Mouse (Mus musculus): ENCODE results near the gene Rab6b. TPM values are rescaled to one million over a fixed set of nuclear protein-coding genes. Genes with fewer than 3 reads are reported as not detected.

Gene Rab6b
- total and polyA plus RNA-seq, 3 experiments, result 0.04 to 0.19 TPM; not detected in 1

DNA sequence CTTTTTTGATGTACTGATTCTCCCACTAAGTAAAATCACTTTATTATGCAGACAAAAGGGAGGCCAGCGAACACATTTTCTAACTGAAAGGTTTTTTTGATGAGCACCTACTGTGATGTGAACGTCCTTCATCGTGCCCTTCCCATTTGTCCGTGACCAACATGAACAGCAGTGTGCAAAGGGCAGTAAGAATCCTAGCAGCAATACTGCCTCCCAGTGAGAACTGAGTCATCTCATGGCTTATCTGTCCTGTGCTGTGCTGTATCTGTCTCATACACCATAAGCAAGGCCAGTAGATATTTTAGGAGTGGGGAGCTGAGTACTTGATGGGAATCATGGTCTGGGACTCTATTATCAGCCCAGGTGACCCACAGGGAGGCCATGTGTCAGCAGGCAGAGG is 76.8 kb downstream of the Rab6b start:
- Histone ChIP-seq H3K27me3 (replicated peaks) (no peaks in the 10 kb centered on the region), H3K9me3 (replicated peaks; ENCODE audit: low read length) (no peaks in the 10 kb centered on the region), H3K4me1 (ENCODE audit: control insufficient read depth in 1 of 2, insufficient read depth in 2 of 2) (no peaks in the 10 kb centered on the region), H3K36me3 (replicated peaks in 1 of 2; ENCODE audit: control insufficient read depth in 1 of 2, insufficient read depth in 1 of 2, low read length in 1 of 2) (peaks cover 37 to 59% of the 10 kb centered on the region in 2 experiments), H3K27ac (ENCODE audit: insufficient read depth, low read depth) (no peak overlapping the region), H3K9ac (ENCODE audit: insufficient read depth, low read depth) (no peak overlapping the region), H3K4me3 (replicated peaks in 1 of 3; ENCODE audit: low read depth in 2 of 3, low read length in 2 of 3, poor library complexity in 1 of 3) (no peak overlapping the region), H3K79me2 (replicated peaks; ENCODE audit: control insufficient read depth, extremely low read depth, insufficient read depth, poor library complexity, severe bottlenecking) (no peaks in the 10 kb centered on the region; the same call in 1 of the 2 replicates), H3K4me2 (ENCODE audit: insufficient read depth, low read depth, poor library complexity, severe bottlenecking) (no peak overlapping the region)
- dilution Hi-C loops (cut with MboI; ENCODE audit: extremely low pct_ligation_motif_present, extremely low pct_unique_long_range_greater_than_20kb, low sequenced_read_pairs), result no loop called here
- no peak for DNase-seq (ENCODE audit: extremely low read depth)
- no peak for TF ChIP-seq ZKSCAN1 (IDR thresholded peaks at IDR 0.05; ENCODE audit: borderline replicate concordance, low read depth, low read length)
- TF ChIP-seq ZMIZ1 (IDR thresholded peaks at IDR 0.05; ENCODE audit: low read depth, low read length), result no peak
- no peak for TF ChIP-seq JUN (IDR thresholded peaks at IDR 0.05; ENCODE audit: insufficient read depth, low read depth, low read length)
- no peak for TF ChIP-seq RAD21 (IDR thresholded peaks at IDR 0.05; ENCODE audit: low read depth, low read length)
- no peak for TF ChIP-seq NELFE (IDR thresholded peaks at IDR 0.05; ENCODE audit: low read depth, low read length)
- TF ChIP-seq CHD1 (IDR thresholded peaks at IDR 0.05; ENCODE audit: low read depth, low read length), result no peak
- no peak for TF ChIP-seq USF1 (IDR thresholded peaks at IDR 0.05; ENCODE audit: low read depth, low read length)
- TF ChIP-seq MEF2A (IDR thresholded peaks at IDR 0.05; ENCODE audit: borderline replicate concordance, low read depth, low read length), result no peak
- in situ Hi-C loops (cut with MboI; ENCODE audit: low pct_ligation_motif_present, low pct_unique_long_range_greater_than_20kb, low sequenced_read_pairs), result no loop called here

DNA sequence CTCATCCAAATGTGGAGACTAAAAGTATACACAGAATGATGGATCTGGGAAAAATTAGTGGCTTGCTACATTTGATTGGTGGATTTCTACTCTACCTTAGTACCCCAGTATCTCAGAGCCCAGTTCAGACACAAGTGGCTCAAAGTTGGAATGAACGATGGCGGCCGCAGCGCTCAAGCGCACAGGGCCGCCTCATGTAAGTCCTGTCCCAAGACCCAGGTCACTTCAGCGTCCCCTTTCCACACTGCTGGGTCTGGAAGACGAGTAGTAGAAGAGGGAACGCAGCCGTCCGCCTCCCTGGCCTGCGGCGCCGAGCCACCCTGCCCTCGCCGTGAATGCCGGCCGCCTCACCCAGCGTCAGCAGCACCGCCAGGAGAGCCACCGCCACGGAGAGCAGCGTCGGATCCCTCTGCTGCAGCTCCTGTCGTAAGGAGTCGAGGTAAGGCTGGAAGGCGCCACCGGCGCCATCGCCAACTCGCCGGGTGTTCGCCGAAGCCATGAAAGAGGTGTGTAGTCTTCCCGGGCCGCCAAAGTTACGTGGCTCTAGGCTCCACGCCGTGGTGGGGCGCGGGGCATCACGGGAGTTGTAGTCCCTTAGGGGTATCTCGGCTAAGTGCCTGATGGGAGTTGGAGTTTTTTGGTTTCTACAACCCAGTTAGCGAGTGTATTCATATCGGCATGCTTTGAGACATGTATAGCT is 90.1 kb downstream of the Rab6b start, which contains the start of gene Srprb:
TSS of gene Srprb (minus strand) at position 577 of the 700 bp plus-strand sequence.
- H3K27me3 ChIP-seq (replicated peaks), result no peaks in the 10 kb centered on the region
- H3K79me2 ChIP-seq (replicated peaks; ENCODE audit: control insufficient read depth, extremely low read depth, insufficient read depth, poor library complexity, severe bottlenecking), result peaks cover 19% of the 10 kb centered on the region
- peaks cover 4 to 11% of the 10 kb centered on the region in 2 experiments; a peak in 3 of 4 replicates for H3K4me1 ChIP-seq (ENCODE audit: control insufficient read depth in 1 of 2, insufficient read depth in 2 of 2)
- H3K4me2 ChIP-seq (ENCODE audit: insufficient read depth, low read depth, poor library complexity, severe bottlenecking), result peak within 1 kb of the TSS; percentile 72
- dilution Hi-C loops (cut with MboI; ENCODE audit: extremely low pct_ligation_motif_present, extremely low pct_unique_long_range_greater_than_20kb, low sequenced_read_pairs) (no loop called here), in situ Hi-C loops (cut with MboI; ENCODE audit: low pct_ligation_motif_present, low pct_unique_long_range_greater_than_20kb, low sequenced_read_pairs) (no loop called here)
- H3K9me3 ChIP-seq (replicated peaks; ENCODE audit: low read length), result peaks cover 4% of the 10 kb centered on the region
- H3K27ac ChIP-seq (ENCODE audit: insufficient read depth, low read depth), result peak within 1 kb of the TSS; percentile 7; the same call in 1 of the 2 replicates
- peak; percentile 89 for DNase-seq (ENCODE audit: extremely low read depth)
- peak within 1 kb of the TSS; percentile 89 for H3K9ac ChIP-seq (ENCODE audit: insufficient read depth, low read depth)
- H3K36me3 ChIP-seq (replicated peaks in 1 of 2; ENCODE audit: control insufficient read depth in 1 of 2, insufficient read depth in 1 of 2, low read length in 1 of 2), result peaks cover 20 to 29% of the 10 kb centered on the region in 2 experiments
- H3K4me3 ChIP-seq (replicated peaks in 1 of 3; ENCODE audit: low read depth in 2 of 3, low read length in 2 of 3, poor library complexity in 1 of 3), result peak within 1 kb of the TSS; percentile 82 to 99 (median 95)
- TF ChIP-seq GABPA (IDR thresholded peaks at IDR 0.05; ENCODE audit: insufficient replicate concordance, low read depth, low read length), result peak; percentile 79; the same call in 1 of the 2 replicates
- no peak for TF ChIP-seq NRF1 (IDR thresholded peaks at IDR 0.05; ENCODE audit: low read depth, low read length)
- TF ChIP-seq MAZ (IDR thresholded peaks at IDR 0.05; ENCODE audit: low read depth, low read length), result no peak
- TF ChIP-seq UBTF (IDR thresholded peaks at IDR 0.05; ENCODE audit: low read depth, low read length), result 0 out of 2 replicates have a peak, but pooled peaks have one; percentile 54
- peak; percentile 76 for TF ChIP-seq TCF12 (IDR thresholded peaks at IDR 0.05; ENCODE audit: low read depth, low read length)
- peak; percentile 52 for TF ChIP-seq ELF1 (IDR thresholded peaks at IDR 0.05; ENCODE audit: low read depth, low read length)
- TF ChIP-seq ZC3H11A (IDR thresholded peaks at IDR 0.05; ENCODE audit: low read depth, low read length), result no peak
- TF ChIP-seq USF1 (IDR thresholded peaks at IDR 0.05; ENCODE audit: low read depth, low read length), result no peak
- peak; percentile 97 for TF ChIP-seq MYC (IDR thresholded peaks at IDR 0.05; ENCODE audit: low read depth, low read length)
- TF ChIP-seq RCOR1 (conservative IDR thresholded peaks at IDR 0.05; ENCODE audit: low read depth, low read length), result 0 out of 2 replicates have a peak, but pooled peaks have one; percentile 16
- peak; percentile 4; the same call in 1 of the 2 replicates for TF ChIP-seq CHD1 (IDR thresholded peaks at IDR 0.05; ENCODE audit: low read depth, low read length)
- peak; percentile 95 for TF ChIP-seq TBP (conservative IDR thresholded peaks at IDR 0.05; ENCODE audit: low read depth, low read length)
- TF ChIP-seq MXI1 (IDR thresholded peaks at IDR 0.05; ENCODE audit: low read depth, low read length), result peak; percentile 94
- TF ChIP-seq ZMIZ1 (IDR thresholded peaks at IDR 0.05; ENCODE audit: low read depth, low read length), result peak; percentile 80
- TF ChIP-seq USF2 (conservative IDR thresholded peaks at IDR 0.05; ENCODE audit: low read depth, low read length), result no peak
- TF ChIP-seq POLR2A (IDR thresholded peaks at IDR 0.05; ENCODE audit: low read depth, low read length), result peak; percentile 88
- peak; percentile 100 for TF ChIP-seq HCFC1 (IDR thresholded peaks at IDR 0.05; ENCODE audit: low read depth, low read length)
- TF ChIP-seq MEF2A (IDR thresholded peaks at IDR 0.05; ENCODE audit: borderline replicate concordance, low read depth, low read length), result peak; percentile 53; the same call in 1 of the 2 replicates
- TF ChIP-seq ZKSCAN1 (IDR thresholded peaks at IDR 0.05; ENCODE audit: borderline replicate concordance, low read depth, low read length), result no peak
- TF ChIP-seq RAD21 (IDR thresholded peaks at IDR 0.05; ENCODE audit: low read depth, low read length), result no peak
- peak; percentile 73 for TF ChIP-seq NELFE (IDR thresholded peaks at IDR 0.05; ENCODE audit: low read depth, low read length)
- TF ChIP-seq MAX (IDR thresholded peaks at IDR 0.05; ENCODE audit: low read length), result peak; percentile 89
- TF ChIP-seq KAT2A (IDR thresholded peaks at IDR 0.05; ENCODE audit: insufficient replicate concordance, low read length), result peak; percentile 97
- TF ChIP-seq E2F4 (IDR thresholded peaks at IDR 0.05; ENCODE audit: insufficient replicate concordance, low read depth, low read length), result peak; percentile 79; the same call in 1 of the 2 replicates
- TF ChIP-seq ETS1 (conservative IDR thresholded peaks at IDR 0.05; ENCODE audit: low read depth, low read length), result no peak
- TF ChIP-seq SIN3A (IDR thresholded peaks at IDR 0.05; ENCODE audit: low read length), result peak; percentile 73
- no peak for TF ChIP-seq SMC3 (IDR thresholded peaks at IDR 0.05; ENCODE audit: low read depth, low read length)

Measured in CH12.LX (cell line).